Mouse (Mus musculus) right cerebral cortex, postnatal 36 days (tissue): ENCODE measurements around the gene Gm5861.
"Not testable (repeated sequence)": the region's sequence is repeated elsewhere in the genome, so short reads cannot be mapped to it uniquely, and the experiment has no call there.

ENCODE experiments used
- DNase-seq, 2 experiments: peaks; one replicate each; pipeline ENCODE4 v3.0.0; 2022; ENCODE audit warnings: low spot score in 2 of 2, mixed read lengths in 1 of 2

Gene Gm5861

GRCm38 (mm10) chr5:11182772-11183171 is at the start of gene Gm5861:
TSS of gene Gm5861 (plus strand) at chr5:11183072.
- DNase-seq: not testable (repeated sequence)

GRCm38 (mm10) chr5:11138031-11138430 is 44.8 kb upstream of the Gm5861 start:
- peak in 1 of 2 experiments; percentile 1 for DNase-seq
